ENCODE assay signal across 18 mouse cellular contexts in the genomic region with DNA sequence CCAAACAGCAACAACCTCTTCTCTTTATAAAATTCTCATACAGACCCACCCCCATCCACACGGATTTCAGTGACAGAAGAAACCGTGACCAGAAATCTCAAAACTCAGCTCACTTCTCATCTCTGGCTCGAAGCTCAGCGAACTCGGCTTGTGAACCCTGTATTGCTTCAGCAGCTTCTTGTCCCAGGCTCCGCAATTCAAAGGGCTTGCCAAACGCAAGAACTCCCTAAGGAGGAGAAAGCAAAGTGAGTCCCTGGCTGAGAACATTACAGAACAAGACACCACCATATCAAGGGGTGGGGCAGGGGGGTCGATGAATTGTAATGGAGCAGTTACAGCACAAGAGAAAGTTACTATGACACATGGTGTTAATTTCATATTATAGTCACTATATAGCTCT.
"Had no signal": no experiment of that assay in that cellular context is flagged by ENCODE, and none has a peak within 500 bp of the region (broad histone marks: within the 10 kb centered on the region; RNA-seq: fewer than 3 reads in every experiment).

No protein-coding gene starts in this region.

- DNase-seq: lung, adult 18-20 months; lung, embryonic 14.5 days; lung, postnatal 10 days; lung, postnatal 4 days; midbrain, embryonic 14.5 days; retina, postnatal 1 day; right cerebral cortex, adult 18-20 months; right cerebral cortex, postnatal 25 days; right cerebral cortex, postnatal 4 days; spleen, adult 18-20 months; thymus, adult 18-20 months; thymus, postnatal 14 days; thymus, postnatal 36 days had no signal

- H3K27ac ChIP-seq: midbrain, embryonic 10.5 days; midbrain, embryonic 12.5 days; neural tube, embryonic 13.5 days; neural tube, embryonic 15.5 days had no signal

- H3K4me1 ChIP-seq: midbrain, embryonic 12.5 days; neural tube, embryonic 13.5 days; neural tube, embryonic 15.5 days had no signal

- H3K27me3 ChIP-seq: midbrain, embryonic 12.5 days; neural tube, embryonic 13.5 days; neural tube, embryonic 15.5 days had no signal

- H3K9me3 ChIP-seq: midbrain, embryonic 10.5 days; midbrain, embryonic 12.5 days; neural tube, embryonic 13.5 days; neural tube, embryonic 15.5 days had no signal

- H3K4me3 ChIP-seq: midbrain, embryonic 10.5 days; midbrain, embryonic 12.5 days; myocyte; neural tube, embryonic 13.5 days; neural tube, embryonic 15.5 days had no signal
